Mouse (Mus musculus): ENCODE results near the gene Fap. TPM values are rescaled to one million over a fixed set of nuclear protein-coding genes. Genes with fewer than 3 reads are reported as not detected.

Gene Fap
- total RNA-seq, 2 experiments from 2014 or later, result 0.33 to 1.9 TPM

DNA sequence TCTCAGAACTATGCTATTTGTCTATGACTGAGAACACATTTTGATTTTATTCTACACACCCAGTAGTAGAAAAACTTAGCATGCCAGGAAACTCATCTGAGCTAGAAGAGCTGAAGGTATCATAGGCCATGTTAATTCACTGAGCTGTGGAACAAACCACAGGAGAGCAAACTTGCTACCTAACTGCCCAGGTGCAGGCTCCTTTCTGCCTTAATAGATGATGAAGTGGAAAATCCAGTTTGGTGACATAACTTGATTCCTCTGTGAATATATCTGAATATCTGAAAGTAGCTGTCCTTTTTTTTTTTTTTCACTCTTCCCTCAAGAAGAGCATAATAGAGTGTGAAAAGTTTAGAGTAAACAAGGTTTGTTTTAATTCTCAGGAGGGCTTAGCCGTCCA, 42.8 kb downstream of the Fap start:
- ATAC-seq (ENCODE audit: poor library complexity, severe bottlenecking), result no peak

DNA sequence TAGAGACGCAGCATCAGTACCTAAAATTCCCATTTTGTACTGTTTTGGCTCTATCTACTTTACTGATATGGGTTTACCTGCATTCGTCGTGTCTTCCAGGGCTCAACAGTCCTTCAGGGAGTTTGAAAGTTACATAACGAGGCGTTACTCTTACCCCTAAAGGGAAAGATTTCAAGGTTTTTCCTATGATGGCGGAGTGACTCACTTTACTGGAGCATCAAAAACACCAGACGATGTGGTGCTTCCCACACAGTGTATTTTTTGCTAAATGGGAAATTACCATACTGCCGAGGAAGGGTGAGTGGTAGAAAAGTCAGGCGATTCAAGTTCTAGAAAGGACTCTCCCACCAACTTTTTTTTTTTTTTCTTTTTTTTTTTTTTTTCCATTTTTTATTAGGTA, 47.5 kb downstream of the Fap start:
- no peak for ATAC-seq (ENCODE audit: poor library complexity, severe bottlenecking)

- no peak for ATAC-seq (ENCODE audit: poor library complexity, severe bottlenecking)
Observed at GRCm38 (mm10) chr2:62517790-62518189, 56.1 kb downstream of the Fap start.

DNA sequence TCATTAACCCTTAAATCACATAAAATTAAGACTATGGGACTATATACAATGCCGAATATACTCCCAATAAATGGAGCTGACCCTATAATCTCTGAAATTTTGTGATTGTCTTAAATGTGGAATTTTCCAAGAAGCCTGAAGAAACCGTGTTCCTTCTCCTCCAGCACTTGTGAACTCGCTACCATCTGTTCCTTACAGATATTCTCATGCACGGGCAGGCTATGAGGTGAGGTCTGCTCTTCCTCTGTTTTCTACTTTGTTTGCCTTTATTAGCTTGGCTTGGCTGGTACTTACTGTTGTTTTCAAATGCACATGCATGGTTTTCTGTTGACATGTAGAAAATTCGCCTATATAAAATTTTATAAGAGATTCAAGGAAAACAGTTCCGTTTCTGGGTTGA, 59.4 kb downstream of the Fap start:
- ATAC-seq (ENCODE audit: poor library complexity, severe bottlenecking), result no peak

GRCm38 (mm10) chr2:62513477-62513876, 60.4 kb downstream of the Fap start:
- no peak for ATAC-seq (ENCODE audit: poor library complexity, severe bottlenecking)

GRCm38 (mm10) chr2:62507130-62507529, 66.7 kb downstream of the Fap start:
- ATAC-seq (ENCODE audit: poor library complexity, severe bottlenecking), result no peak

DNA sequence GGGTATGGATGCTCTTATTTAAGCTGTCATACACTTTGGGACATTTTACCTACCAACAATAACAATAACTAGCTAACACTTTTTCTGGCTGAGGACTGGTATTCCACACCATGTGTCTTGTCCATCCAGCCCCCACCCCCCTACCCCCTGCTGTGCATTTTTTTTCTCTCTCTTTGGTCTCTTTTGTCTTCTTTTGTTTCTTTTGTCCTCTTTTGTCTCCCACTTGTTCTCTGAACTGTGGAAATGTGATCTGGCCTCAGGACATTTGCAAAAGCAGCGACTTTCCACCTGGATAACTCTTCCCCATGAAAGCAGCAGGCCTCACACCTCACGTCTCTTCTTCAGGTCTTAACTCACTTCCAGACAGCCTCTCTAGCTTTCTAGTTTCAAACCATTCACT, 67.4 kb downstream of the Fap start:
- no peak for ATAC-seq (ENCODE audit: poor library complexity, severe bottlenecking)

GRCm38 (mm10) chr2:62504269-62504796, 69.5 kb downstream of the Fap start:
- ATAC-seq (ENCODE audit: poor library complexity, severe bottlenecking), result no peak

GRCm38 (mm10) chr2:62503326-62503725, 70.5 kb downstream of the Fap start:
- no peak for ATAC-seq (ENCODE audit: poor library complexity, severe bottlenecking)

GRCm38 (mm10) chr2:62502516-62502915, 71.4 kb downstream of the Fap start:
- ATAC-seq (ENCODE audit: poor library complexity, severe bottlenecking), result no peak

- ATAC-seq (ENCODE audit: poor library complexity, severe bottlenecking), result no peak
Observed at GRCm38 (mm10) chr2:62498821-62499220, 75.1 kb downstream of the Fap start.

- no peak for ATAC-seq (ENCODE audit: poor library complexity, severe bottlenecking)
Observed at GRCm38 (mm10) chr2:62498086-62498485, 75.8 kb downstream of the Fap start.

DNA sequence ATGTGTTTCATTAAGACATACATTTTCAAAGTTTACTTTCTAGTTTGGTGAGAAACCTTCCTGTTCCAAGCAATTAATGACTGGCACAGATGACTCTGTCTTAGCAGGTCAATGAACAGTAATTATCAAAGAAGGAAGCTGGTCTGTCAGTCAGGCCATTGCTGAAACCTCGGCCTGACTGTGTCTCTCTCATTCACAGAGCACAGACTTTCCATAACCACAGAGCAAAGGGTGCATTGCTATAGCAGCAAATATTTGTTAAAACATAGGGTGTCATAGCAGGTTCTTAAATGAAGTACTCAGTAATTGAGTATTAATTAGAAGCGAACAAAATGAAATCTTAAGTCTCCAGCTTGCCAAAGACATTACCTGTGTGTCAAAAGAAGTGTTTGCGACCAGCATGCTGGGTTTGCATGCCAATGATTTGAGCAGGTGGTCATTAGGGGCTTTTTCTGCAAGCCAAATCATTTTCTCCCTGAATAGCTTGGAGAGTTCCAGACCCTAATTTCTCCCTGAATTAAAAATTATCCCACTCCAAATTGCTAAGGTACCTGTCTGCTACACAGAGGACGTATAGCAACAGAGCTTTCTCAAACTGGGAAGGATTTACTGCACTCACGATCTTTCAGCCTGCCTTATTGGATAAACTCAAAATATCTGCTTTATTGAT, 76.4 kb downstream of the Fap start:
- no peak for ATAC-seq (ENCODE audit: poor library complexity, severe bottlenecking)

- ATAC-seq (ENCODE audit: poor library complexity, severe bottlenecking), result no peak
Observed at GRCm38 (mm10) chr2:62495407-62495806, 78.5 kb downstream of the Fap start.

GRCm38 (mm10) chr2:62489832-62490231, 84.0 kb downstream of the Fap start:
- ATAC-seq (ENCODE audit: poor library complexity, severe bottlenecking), result no peak

- no peak for ATAC-seq (ENCODE audit: poor library complexity, severe bottlenecking)
Observed at GRCm38 (mm10) chr2:62484906-62485305, 89.0 kb downstream of the Fap start.

DNA sequence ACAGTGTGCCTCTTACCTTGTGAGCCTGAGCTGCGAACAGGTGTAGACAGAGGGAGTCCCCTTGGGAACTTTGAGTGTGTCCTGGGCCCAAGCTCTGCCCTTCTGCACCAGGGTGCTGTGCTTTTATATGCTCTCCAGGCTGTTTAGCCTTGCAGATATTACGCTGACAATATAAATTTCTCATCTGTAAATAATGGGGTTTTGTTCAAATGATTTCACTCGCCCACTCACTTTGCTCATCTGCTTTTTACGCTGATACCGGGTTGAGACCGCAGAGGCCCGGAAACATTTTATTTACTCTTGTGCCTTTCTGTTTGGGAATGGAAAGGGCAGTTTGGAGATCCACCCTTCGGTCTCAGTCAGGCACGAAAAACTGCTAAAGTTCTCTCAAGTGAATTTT, 90.3 kb downstream of the Fap start, which contains the start of gene Gcg:
Gcg (minus strand) TSS at position 101 of the 400 bp plus-strand sequence.
- no peak for ATAC-seq (ENCODE audit: poor library complexity, severe bottlenecking)

DNA sequence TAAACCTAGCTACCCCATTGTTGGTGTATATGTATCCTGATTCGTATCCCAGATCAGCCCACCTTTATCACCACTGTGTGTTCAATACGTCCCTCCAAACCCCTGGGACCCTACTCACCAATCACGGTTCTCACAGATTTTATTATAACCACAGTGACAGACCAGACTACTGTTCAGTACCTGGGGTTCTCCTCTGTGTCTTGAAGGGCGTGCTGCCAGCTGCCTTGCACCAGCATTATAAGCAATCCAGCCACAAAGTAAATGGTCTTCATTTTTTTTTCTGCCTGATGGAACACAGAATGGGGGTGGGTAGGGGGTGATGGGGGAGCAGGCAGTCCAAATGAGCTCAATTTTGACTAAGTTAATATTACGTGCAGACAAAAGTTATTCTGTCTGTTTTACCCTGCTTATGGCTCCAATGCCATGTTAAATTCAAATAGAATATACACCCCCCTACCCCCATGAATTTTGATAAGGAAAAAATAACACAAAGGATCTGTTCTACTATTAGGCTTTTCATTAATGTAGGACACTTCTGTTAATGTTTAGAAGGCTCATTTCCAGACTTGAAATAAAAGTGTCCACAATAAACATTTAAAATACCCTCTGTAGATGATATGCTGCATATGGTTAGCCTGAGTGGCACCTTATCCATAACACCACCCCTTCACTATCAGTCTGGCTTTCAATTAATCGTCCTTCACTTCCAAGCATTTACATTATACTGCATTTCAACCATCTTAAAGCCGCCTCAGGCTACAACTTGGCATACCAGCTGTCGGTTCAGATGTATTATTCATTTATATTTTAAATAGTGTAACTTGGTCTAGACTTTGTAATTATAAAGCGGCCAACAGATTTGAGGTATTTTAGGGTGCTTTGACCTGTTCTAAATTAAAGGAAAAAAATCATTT, 93.3 kb downstream of the Fap start:
- no peak for ATAC-seq (ENCODE audit: poor library complexity, severe bottlenecking)

DNA sequence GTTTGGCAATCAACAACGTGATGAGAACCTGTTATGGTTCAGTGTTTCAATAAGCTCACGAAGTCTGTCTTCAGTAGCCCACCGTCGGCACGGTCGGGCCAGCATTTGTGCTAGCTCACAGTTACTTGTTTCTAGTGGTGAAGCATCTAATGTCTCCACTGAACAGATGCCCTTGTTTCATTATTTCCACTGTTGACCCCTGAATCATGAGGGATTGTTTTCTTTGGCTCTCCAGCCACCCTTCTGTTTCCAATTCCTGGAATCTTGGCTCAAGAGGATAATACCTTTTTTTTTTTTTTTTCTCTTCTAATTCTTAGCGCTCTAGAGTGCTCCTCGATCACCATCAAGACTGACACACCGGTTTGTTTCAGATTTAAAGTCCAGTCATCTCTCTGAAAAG, 104.3 kb downstream of the Fap start:
- no peak for ATAC-seq (ENCODE audit: poor library complexity, severe bottlenecking)

- ATAC-seq (ENCODE audit: poor library complexity, severe bottlenecking), result no peak
Observed at GRCm38 (mm10) chr2:62463287-62463686, 110.6 kb downstream of the Fap start.

DNA sequence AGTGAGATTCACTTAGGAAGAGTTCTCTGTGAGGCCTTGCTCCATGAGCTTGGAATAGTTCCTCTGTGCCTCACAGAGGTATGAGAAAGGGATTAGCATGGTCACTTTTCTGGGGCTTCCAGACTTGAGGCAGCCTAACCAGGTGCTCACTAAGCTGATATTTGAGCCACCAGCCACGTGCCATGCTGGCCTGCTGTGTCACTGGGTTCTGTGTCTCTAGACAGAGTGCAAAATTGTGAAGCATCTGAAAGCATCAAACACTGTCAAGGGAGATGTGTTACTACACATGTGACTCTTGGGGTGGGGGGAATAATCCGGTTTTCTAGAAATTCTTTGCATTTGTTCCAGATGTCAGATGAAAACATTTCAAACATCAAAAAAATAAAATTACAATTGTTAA, 111.7 kb downstream of the Fap start:
- no peak for ATAC-seq (ENCODE audit: poor library complexity, severe bottlenecking)

Data from megakaryocyte, adult 5-6 weeks (primary cell).